Mouse (Mus musculus) adrenal gland, adult 18-20 months (tissue): ENCODE data around the gene Syn3. TPM values are rescaled to one million over a fixed set of nuclear protein-coding genes. Genes with fewer than 3 reads are reported as not detected.
A peak's percentile ranks its signal among the peaks of the same experiment; 100 is the strongest.
"Not testable (repeated sequence)": the region's sequence is repeated elsewhere in the genome, so short reads cannot be mapped to it uniquely, and the experiment has no call there.

Experiments used
- DNase-seq, 2 experiments: peaks; one replicate each; pipeline ENCODE4 v3.0.0; 2021 to 2022; ENCODE audit warnings: low spot score in 2 of 2
- total RNA-seq, 2 experiments: library from RNA; stranded (reverse); gene quantifications; 1 replicate in 1 of 2; 2 replicates in 1 of 2; pipeline ENCODE4 v1.2.3; 2021

Syn3 gene
- total RNA-seq, 2 experiments from 2014 or later = 1.6 to 1.9 TPM

DNA sequence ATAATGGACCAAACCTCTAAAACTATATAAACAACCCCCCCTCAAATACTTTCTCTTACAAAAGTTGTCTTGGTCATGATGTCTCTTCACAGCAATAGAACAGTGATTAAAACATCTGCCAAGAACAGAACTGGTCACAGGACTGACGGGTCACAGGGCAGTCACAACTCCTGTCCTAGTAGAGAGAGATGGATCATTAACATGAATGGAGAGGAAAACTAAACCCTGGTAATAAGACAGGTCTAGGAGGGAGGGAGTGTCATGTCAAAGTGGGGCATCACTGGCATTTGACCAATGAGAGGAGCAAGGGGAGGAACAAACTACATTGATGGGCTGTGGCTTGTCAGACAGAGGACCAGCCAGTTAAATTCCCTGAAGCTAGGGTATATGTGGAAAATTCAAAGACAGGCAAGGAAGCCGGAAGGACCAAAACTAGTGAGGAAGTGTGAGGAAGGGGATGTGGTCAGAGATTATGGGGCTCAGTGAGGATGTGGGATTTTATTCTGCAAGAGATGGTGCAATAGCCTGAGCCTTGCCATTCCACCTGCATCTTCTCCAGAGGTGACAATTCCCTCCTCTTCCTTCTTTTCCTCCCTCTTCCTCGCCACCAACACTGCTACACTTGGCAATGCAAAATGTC, 76.8 kb downstream of the Syn3 start:
- no peak for DNase-seq

DNA sequence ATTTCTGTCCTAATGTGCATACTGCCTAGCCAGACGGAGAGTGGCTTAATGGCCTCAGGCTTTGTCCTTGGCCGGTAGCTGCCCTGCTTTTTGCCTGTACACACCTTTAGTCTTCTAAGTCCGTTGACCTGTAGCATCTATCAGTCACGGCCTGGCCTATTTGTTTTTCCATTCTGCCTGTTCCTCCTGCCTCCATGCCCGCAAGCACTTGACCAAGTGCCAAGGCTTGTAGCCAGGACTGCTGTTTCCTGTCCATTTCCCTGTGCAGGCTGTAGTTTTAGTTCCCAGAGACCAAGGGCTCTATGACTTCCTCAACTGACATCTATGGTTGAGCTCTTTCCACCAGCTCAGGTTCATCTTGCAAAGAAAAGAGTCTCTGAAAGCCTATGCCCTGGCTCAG, 79.8 kb downstream of the Syn3 start:
- DNase-seq = peak in 1 of 2 experiments; percentile 40

DNA sequence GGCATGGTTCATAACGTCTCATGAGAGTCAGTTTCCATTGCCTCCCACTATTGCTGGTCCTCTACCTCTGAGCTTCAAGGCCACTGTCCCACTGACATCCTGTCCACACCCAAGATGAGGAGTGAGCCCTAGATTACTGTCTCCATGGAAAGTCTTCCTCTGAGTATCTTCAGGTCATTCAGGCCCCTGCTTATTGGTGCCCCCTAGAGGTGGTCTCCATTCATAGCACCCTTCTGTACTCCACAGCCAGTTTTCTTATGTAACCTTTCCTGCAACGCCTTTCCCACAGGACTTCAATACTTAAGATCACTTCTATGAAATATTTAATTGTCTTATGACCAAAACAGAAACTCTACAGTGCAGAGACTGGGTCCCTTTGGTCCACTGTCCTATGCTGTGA, 80.4 kb downstream of the Syn3 start:
- DNase-seq = peak; percentile 20 to 27

DNA sequence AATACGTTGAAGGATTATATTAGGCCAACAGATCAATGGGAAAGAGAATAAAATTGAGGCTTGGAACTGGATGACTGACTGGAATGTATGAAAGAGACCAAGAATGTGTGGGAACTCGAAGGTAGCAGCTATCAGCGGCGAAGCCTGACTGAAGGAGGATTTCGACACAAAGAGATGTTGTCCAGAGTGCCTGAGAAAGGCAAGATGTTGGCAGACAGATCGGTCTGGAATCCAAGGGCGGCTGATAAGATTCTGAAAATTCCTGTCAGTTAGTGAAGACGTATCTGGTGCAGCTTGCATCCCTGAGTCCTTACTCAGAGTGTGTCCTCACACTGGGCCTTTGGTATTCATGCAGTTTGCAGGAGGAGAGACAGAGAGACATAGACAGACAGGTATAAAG, 81.9 kb downstream of the Syn3 start:
- DNase-seq = no peak

DNA sequence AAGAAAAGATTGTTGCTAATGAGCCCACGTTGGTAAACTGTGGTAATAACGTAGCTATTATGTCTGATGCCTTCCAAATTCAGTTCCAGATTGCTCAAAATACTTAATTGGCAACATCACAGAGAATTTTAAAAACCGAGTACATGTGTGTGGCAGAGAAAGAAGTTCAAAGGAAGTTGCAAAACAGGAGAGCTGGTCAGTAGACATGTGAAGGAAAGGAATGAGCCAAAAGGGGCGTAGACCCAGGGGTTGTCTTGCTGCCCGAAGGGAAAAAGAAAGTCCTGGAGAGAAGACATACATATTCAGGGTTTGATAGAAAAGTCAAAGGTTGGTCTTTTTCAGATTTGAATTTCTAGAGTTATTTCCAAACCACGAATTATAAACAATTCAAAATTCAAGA, 87.8 kb downstream of the Syn3 start:
- no peak for DNase-seq

DNA sequence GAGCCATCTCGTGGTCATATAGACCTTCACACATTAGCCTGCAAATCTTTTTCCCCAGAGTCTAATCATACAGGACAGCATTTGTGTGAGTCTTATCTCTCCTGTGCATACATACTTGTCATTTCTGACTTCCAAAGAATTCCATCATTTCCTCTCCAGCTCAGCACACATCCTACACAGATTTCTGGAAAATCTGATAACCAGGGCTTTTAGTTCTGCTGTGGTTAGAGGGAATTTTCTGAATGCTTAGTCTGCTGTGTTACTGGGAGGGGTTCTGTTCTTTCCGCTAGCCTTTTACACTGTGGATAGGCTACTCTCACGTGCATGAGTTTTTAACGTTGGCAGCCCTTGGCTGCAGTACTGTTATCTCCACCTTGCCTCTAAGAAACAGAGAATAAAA, 91.7 kb downstream of the Syn3 start:
- DNase-seq = no peak

DNA sequence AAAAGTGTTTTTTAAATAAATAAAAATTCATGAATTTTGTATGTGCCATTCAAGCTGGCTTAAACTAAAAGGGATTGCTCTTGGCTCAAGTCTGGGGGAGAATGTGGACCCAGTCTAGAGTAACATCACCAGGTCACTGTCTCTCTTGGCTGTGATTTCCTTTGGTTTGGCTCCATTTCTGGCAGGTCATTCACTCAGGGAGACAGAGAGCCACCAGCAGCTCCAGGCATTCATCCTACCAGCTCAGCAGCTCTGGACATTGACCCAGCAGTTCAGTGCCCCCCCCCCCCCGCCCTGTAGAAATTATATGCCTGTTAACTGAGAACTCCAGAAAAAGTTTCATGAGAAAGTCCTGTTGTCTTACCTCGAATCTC, 100.4 kb downstream of the Syn3 start:
- DNase-seq = no peak

DNA sequence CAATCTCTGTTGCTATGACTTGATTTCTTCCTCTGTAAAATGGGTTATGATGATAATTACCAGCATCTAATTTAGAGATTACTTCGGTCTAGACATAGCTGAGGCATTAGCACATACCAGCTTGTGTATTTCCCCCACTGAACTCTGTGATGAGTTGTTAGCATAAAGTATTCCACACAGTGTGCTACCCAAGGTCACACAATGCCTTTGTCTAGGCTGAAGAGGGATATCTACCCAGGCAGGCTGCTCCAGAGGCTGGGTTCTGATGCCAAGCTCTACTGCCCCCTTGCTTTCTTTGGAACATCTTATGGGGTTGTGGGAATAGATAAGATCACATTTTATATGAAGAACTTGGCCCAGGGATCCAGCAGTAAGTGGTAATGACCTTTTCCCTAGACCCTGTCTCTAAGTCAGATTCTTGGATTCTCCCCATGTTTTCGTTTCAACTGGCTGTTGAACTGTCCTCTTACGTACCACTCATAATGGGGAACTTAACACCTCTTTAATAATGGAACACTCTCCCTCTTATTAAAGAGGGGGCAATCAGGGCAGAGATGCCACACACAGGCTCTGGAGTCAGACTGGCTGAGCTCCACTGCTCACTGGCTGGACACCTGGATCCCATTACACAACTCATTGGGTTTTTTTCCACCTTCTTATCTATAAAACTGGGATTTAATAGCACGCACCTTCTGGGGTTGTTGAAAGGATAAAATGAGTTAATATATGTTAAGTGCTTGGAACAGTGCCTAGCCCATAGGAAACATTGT, 100.9 kb downstream of the Syn3 start:
- DNase-seq = no peak

DNA sequence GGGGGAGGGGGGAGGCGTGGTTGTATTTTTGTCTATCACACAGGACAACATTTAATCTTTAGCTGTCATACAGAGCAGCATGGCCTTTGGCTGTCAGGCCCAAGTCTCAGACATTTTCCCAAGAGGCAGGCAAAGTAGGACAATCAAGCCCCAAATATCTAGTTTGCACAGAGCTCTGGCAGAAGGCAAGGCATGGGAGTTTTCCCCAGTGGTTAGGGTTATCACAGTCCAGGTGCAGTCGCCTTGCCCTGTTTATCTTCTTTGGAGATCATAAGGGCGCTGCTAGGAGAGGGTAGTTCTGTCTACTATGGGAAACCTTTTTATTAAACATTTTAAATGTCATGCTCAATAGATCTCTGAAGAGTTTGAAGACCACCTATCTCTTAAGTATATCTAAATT, 106.3 kb downstream of the Syn3 start:
- DNase-seq = no peak

DNA sequence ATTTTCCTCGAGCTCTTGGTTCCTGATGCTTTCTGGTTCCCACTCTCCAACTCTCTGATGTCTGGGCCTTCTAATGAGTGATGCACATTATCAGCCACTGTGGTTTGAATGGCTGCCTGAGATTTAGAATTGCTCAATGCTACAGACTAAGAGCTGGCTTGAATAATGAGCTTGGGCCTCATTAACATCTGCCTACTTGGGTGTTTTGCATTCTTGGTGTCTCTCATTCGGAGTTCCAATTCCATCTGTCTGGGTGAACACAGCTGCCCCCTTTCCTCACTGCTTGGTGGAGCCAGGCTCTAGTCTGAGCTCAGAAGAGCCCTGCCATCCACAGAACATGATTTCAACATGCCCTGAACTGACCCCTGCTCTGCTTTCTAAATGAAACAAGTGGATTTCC, 108.8 kb downstream of the Syn3 start:
- DNase-seq = no peak

DNA sequence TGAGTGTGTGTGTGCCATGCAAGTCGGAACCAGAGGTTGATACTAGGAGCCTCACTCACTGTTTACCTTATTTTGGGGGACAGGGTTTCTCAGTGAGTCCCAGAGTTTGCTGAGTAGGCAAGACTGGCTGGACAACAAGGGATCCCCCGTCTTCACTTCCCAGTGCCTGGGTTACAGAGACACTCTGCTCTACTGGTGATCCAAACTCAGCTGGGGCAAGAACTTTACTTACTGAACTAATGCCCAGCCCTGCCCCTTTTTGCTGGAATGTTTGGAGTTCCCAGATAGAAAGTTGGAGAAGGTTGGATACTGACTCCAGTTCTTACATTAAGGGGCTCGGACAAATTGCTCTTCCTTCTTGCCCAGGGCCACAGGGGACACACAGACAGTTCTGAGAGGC, 109.3 kb downstream of the Syn3 start:
- DNase-seq = no peak

DNA sequence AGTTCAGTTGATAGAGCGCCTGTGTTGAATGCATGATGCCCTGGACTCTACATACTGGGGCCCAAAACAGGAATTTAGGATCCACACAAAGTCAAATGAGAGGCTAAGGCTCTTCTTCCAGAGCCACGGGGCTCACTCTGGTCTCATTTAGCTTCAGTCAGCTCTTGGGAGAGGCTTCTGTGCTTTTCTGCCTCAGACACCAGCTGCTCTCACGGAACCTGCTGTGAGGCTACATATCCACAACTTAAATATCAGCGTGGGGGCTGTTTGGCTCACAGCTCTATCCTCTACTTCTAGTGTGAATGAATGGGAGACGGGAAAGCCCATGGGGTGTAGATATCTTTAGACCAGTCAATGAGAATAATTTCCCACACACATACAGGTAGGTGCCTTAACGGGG, 109.9 kb downstream of the Syn3 start:
- DNase-seq = no peak

DNA sequence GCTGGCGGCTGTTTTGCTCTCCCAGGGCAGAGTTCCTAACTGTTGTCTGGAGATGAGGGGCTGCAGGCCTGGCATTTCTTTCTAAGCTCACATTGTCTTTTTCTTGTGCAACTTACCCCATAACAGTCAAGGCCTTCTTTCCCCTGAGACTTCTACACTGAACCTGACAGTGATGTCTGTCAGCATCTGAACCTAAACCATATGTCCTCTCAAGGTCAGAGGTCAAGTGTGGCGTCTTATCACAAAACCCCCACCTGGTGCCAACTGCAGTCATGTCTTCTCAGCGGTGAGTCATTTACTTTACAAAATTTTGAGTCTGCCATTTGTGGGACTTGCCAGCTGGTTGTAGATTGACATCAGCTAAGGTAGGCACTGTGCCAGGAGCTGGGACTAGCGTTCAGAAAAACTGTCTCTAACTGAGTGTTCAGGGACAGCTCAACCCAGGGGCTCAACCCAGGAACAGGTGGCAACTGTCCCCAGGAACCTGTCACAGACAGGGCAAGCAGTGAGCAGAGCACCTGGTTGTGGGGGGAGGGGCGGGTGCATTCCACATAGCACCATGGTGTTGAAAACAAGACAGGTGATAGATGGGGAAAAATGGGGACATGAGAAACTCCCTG, 110.8 kb downstream of the Syn3 start:
- peak in 1 of 2 experiments; percentile 15 for DNase-seq

DNA sequence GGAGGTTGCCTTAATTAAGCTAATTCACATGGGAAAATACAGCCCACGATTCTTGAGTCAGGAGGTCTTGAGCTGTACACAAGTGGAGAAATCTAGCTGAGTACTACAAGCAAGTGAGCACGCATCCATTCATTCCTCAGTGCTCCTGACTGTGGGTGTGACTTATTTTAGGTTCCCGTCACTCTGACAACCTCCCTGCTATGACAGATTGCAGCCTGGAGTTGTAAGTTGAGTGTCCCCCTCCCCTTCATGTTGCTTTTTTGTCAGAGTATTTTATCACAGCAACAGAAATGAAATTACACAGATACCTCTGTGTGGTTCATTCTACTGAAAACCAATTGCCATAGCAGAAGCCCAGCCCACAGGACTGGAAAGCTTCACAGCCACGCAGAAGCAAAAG, 112.5 kb downstream of the Syn3 start:
- no peak for DNase-seq

DNA sequence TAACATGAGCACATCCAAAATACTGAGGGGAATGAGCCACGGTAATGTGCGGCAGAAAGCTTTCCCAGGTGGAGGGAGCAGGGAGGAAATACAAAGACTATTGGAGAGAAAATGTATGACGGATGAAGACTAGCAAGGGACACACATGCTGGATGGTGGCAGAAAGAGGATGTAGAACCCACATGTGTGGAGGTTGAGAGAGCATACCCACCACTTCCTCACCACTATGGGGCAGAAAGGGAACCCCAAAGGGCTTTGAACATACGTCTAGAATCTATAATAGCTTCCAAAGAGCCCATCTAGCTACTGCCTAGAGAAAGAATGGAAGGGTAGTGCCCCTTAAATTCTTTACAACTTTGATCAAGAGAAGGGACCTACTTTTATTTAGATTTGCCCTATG, 113.0 kb downstream of the Syn3 start:
- DNase-seq = no peak

DNA sequence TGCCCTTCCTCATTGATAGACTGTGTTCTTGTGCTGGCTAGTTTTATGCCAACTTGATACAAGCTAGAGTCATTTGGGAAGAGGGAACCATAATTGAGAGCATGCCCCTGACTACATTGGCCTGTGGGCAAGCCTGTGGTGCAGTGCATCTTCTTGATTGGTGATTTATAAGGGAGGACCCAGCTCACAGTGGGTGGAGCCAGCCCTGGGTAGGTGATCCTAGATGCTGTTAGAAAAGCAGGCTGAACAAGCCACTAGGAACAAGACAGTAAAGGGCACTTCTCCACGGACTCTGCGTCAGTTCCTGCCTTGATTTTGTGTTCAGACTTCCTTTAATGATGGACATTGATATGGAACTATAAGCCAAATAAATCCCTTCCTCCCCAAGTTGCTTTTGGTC, 114.0 kb downstream of the Syn3 start:
- DNase-seq = no peak

DNA sequence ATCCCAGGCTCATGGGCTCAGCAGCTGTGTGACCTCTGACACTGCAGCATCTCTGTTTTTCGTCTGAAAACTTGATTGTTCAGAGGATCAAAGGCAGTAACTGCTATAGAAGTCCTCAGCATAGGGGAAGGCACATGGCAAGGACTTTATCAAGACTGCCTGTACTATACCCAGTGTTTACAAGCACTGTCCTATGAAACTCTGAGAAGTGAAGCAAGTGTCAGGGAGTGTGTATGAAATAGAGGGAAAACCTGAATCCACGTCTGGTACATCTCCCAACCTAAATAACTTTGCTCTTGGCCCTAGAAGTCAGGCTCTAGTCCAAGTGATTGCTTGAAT, 116.8 kb downstream of the Syn3 start:
- DNase-seq = no peak

DNA sequence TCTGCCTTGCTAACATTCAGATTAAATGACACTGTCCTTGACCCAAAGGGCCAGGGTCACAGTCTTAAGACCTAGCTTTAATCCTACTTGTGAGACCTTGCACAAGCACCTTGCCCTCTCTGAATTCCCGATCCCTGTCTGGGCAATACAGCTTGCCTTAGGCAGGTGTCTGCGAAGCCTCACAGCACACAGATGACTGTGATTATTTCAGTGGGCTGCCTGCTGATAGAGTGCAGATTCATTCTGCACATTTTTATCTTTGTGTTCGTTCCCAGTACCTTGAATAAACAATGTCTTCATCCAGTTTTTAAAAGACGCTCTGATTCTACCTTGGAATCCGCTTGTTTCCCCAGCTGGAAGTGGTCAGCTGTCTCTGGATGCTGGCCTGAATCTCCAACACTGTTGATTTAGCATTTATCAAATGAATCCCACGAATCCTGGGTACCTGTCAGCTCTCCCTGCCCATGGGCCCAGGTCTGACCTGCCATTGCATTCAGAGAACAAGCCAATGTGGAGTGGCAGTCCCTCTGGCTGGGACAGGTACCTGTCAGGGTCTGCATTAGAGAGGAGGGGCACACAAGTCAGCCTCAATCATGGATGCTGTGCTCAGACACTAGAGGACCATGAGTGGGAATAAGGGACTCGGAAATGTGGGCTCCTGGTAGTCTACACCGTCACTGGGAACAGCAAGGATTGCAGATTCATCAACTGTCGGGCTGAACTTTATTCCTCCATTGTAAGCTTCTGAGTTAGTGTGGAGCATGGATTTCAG, 117.4 kb downstream of the Syn3 start:
- no peak for DNase-seq

DNA sequence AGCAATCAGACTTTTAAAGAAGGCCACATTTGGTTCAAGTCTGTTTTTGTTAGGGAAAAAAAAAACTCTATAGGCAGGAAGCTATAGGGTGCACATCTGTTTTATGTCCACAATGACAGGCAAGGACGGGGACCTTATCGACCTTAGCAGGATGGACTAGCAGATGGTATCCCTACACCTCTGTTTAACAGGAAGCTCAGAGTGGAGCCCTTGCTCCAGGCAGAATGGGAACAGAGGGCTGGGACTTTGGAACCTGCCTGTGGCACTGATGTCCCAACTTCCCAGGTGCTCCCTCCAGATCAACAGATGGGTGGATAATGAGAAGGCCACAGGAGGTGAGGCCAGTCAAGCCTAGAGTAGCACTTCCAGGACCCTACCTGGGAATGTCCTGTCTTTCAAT, 118.1 kb downstream of the Syn3 start:
- no peak for DNase-seq

DNA sequence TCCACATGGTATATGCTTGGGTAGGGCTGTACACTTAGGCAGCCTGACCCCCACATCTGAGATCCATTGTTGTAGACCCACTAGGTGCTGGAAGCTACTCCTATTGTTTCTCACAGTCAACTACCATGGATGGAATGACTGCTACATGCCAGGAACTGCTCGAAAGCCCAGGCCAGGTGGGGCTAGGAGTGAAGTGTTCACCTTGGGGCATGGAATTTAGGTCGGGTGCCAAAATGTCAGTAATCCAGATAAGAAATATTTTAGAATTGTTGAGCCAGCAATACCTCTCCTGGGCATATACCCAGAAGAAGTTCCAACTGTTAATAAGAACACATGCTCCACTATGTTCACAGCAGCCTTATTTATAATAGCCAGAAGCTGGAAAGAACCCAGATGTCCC, 119.9 kb downstream of the Syn3 start:
- DNase-seq = not testable (repeated sequence)

DNA sequence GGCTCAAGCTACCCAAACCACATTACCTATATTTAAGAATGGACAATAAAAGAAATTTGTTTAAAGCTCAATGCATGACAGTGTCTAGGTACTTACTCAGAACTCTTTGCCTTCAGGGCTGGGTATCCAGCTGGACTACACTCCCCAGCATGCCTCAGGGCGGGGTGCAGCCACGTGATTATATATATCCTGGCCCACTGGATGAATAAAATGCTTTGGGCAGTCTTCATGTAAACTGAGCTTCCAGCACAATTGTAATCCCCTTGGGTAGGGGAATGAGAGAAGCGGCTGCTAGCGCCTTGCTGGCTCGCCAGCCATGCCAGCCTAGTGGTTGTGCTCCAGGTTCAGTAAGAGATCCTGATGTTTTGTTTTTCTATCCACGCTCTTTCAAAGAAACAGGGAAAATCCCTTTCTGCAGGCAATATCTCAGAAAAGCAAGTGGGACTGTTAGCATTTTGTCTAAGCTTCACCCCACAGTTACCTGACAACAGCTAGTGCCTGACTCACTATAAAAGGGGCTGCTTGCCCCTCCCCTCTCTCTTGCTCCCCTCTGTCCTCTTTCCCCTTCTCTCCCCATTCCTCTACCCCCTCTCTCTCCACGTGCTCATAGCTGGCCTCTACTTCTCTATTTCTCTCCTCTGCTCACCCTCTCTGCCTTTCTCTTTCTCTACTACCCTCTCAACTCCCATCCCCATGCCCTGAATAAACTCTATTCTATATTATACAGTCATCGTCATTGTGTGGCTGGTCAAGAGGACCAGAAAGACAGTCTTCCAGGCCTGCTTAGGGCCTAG, 122.1 kb downstream of the Syn3 start:
- no peak for DNase-seq
